Mouse (Mus musculus) cerebellum, adult 2 months (tissue): ENCODE measurements around the gene Mlxipl.
A peak's percentile ranks its signal among the peaks of the same experiment; 100 is the strongest.

Experiments used
- CTCF ChIP-seq: fragments of 200-500 bp; IDR thresholded peaks from 2 replicates; pipeline ENCODE4 v1.5.1; 2011; ENCODE audit warnings: low read depth, mild to moderate bottlenecking, control low read depth, low read length, moderate library complexity, borderline replicate concordance; ENCODE audit not compliant: insufficient read depth
- POLR2A ChIP-seq: fragments of 200-500 bp; IDR thresholded peaks from 2 replicates; pipeline ENCODE4 v1.6.1; 2011; ENCODE audit warnings: low read length, control low read depth, borderline replicate concordance; ENCODE audit not compliant: insufficient read depth

DNA sequence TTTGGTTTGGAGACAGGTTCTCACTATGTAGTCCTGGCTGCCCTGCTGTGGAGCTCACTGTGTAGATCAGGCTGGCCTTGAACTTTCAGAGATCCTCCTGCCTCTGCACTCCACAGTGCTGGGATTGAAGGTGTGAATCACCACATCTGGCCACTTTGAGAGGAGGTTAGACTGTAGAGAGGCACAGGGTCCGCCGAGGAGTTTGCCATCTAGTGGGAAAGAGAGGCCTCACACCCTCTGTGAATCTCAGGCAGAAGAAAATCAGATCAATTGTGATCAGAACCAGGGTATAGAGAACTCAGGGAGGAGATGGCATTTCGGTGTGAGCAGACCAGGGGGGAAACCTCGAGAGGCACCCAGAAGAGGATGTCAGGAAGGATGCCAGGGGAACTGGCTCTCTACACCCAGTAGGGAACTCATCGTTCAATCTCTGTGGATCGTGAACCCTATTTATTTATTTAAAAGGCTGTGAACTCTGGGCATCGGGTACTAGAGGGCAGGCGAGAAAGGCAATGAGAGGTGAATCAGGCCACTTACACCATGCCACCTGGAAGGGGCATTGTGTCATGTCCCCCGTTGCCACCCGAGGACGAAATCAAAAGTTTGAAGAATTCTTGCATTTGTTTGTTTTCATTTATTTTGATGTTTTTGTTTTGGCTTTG lies 14.4 kb downstream of the Mlxipl start:
- peak; percentile 32; the same call in 1 of the 2 replicates for TF ChIP-seq CTCF
- no peak for TF ChIP-seq POLR2A
